Mouse (Mus musculus) induced T-regulatory cell, adult 2 months (primary cell): ENCODE measurements around the gene Fezf1.

ENCODE experiments used
- DNase-seq: peaks from one replicate; pipeline ENCODE4 v3.0.0-alpha.2; 2012; ENCODE audit warnings: low read depth

Fezf1 gene

DNA sequence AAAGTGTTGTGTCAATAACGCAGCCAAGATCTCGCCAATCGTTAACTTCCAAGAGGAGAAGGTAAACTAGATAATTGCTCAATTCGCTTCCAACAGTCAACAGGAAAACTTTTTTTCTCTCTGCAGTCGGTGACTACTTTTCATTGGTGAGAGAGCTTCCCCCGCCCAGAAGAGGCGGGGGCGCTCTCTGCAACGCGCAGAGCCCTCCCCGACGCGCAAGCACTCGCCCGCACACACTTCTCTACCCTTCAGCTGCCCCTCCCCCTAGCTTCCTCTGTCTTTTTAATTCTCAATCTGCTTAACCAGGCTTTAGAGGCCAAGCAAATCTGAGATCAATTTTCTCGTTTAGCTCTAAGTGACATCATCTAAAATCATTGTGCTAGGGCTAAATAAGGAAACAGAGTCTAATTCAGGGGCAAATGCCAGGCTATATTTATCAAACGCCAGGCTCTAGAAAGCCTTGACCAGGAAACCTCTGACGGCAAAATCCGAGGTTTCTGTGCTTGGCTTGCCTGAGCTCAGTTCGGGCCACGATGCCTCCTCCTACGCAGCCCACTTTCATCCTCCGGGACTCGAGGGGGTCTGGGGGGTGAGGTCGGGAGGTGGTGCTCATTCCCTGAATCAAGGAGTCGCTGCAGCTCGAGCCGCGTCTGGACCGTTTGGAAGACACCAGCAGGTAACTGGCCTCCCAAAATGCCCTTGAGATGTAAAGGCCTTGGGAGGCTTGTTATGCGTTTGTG is at the start of gene Fezf1:
Fezf1 (minus strand) TSS at position 50 of the 740 bp plus-strand sequence.
- DNase-seq, result no peak

DNA sequence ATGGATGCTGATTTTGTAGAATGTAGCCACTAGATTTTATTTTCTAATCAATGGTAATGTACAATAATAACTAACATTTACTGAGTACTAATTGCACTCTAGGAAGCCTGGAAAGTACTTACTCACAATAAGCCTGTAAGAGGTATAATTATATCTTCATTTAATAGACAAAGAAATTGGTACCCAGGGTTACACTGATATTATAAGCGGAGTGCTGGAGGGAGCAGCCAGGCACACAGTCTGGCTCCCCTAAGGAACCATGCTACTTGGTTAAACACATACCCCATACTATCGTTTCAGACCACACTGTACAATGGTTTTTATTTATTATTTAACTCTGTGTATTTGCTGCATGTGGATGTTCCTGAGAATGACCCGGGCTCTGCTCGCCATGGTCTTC is 46.5 kb upstream of the Fezf1 start:
- DNase-seq, result no peak

DNA sequence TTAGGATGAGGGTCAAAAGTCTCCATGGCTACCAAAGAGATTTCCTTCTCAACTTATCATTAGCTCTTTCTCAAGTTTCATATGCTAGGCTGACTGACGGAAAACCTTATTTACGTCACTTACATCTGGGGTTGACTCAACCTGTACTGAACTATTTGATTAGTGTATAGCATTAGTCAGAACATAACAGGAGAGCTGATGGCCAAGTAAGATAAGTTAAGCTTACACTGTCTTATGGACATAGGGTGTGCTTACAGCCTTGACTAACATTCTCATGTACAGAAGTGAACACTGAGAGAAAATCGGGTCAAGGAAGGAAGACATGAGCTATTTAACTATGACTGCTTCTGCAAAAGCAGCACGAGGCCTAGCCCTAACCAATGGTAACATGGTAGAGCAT is 40.6 kb upstream of the Fezf1 start:
- DNase-seq, result peak; percentile 0

DNA sequence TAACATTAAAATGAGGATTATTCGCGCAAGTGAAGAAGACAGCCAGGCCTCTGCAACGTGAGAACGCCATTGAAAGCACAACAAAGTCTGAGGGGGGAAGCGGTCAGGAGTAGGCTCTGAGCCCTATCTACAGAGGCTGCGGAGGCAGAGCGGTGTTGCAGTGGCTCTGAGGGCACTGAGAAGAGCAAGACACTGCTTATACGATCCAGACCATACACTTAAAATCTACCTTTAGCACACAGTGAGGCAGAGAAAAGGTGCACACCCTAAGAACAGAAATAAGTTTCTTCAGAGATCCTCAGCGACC is 33.3 kb upstream of the Fezf1 start:
- no peak for DNase-seq

DNA sequence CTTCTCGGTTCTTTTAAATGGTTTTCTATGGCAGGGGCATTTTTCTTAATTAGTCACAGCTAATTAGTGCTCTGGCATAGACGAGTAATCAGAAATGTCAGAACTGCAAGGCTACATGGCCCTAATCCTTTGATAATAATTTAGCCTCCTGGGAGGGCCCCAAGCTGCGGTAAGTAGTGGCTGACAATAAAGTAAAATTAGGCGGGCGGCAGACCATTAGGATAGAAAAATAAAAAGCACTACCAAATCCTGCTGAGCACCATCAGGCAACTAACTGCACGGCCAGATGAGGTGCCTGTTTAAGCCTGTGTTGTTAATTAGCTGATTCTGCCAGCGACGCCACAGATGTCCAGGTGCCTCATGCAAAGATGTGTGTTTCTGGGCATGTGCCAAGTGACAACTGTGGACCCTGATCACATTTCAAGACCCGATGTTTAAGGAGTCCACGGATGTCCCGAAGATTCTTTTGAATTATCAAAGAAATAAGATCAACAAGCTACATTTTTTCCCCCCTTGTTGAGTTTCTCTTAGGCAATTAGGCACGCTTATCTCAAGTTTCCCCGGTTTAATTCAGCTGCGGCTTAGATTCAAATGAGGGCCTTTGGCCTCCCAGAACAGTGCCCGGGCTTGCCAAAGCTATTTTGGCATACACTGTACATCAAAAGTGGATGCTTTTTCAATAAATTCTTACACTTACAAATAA is 32.8 kb upstream of the Fezf1 start:
- no peak for DNase-seq

DNA sequence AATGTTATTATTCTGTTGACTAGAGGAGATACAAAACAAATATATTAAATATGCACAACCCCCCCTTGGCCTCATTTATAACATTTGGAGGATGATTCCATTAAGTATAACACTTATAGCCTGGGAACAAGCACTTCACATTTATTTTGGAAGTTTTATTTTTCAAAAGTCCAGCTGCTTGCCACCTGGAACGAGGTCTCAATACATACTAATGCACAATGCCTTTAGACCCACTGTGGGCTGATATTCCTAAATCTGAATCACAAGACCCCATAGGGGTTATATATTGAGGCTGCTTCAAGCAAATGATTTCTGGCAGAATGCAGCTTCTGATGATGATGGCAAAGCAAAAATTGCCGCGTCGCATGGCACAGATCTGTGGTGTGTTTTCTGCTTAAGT is 25.3 kb upstream of the Fezf1 start:
- DNase-seq, result no peak

DNA sequence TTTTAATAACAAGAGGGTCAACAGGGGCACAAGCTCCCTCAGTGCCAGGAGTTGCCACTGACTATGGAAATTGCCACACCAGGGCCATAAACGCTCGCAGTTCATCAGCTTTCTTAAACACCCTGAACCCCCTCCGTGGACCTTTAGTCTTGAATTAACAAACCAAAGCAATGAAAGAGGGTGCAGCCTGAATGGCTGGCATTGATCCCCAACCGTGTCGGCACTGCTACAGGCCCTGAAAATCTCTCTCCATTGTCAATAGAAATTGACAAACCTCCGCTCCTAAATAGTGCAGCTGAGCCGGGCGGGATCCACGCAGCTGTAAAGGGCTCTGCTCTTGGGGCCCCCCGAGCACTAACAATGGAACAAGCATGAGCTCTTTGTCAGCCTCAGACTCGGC is 24.8 kb upstream of the Fezf1 start:
- no peak for DNase-seq

DNA sequence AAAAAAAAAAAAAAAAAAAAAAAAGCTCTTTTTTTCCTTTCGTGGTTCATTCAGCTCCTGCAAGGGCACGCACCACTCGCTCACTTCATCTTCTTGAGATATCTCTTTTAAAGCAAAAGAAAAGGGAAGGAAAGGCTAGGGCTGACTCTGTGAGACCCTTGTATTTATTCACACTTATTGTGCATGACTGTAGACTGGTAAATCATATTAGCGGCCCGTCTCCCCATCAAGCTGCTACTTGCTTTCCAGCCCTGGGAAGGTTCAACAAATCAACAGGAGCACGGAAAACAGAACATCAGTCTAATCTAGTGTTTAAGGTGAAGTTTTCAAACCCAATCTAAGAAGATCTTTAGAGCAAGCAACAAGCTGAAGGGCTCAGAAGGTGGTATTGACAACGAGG is 24.4 kb upstream of the Fezf1 start:
- DNase-seq, result no peak

DNA sequence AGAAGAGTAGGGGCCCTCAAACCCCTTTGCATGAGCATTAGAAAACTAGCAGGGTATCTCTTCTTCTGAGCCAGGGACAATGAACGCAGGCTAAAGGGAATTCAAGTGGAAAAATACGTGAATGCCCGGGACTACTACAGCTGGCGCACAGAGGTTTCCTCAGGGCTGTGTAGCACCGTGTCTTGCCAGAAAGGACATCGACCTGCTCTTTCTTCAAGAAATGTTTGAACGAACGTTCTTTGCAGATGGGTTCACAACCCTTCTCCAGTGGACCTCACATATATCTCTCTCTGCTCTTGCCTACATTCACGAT is 12.5 kb upstream of the Fezf1 start:
- no peak for DNase-seq

DNA sequence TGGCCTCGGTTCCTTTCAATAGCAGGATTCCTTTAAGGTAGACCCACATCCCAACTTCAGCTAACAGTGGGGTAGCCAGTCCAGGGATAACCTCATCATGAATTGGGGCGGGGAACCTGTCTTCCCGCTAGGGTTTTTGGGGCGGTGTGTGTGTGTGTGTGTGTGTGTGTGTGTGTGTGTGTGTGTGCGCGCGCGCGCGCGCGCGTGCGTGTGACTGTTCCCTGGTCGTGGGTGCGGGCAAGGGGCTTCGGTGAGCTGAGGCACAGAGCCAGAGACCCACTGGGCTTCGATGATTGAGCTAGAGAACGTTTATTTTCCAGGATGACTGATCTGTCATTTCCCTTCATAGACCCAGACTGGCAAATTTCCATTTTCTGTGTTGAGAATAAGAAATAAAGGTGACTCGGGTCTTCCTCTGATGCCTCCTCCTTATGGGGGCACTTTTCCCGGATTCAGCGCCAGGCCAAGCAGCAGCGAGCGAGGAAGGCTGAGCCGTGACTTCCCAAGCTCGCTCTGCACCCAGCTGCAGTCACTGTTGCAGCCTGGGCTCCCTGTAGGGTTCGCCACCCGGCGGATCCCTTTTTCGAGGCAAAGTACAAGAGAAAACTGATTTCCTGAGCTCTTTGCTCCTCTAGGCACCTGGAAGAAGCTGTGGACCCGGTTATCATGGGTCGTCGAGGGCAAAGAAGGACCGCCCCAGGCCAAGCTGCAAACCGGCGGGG is 12.0 kb upstream of the Fezf1 start:
- DNase-seq, result no peak

DNA sequence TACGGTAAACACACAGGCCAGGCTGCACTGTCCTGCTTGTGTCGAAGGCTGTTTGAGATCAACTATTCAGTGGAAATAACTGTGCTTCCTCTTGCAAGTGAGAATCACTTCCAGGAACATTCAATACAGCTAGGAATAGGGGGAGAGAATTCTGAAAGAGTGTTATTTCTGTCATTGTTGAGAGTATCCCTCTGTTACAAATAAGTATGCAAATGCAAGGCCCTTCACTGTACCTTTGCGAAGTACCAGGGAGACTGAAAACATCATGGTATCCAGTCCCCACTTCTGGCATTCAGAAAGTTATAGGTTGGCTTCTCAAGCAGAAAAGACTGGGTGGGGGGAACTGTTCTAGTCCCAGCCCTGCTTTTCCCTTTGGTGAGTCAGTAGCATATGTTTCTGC is 9.8 kb upstream of the Fezf1 start:
- DNase-seq, result no peak

DNA sequence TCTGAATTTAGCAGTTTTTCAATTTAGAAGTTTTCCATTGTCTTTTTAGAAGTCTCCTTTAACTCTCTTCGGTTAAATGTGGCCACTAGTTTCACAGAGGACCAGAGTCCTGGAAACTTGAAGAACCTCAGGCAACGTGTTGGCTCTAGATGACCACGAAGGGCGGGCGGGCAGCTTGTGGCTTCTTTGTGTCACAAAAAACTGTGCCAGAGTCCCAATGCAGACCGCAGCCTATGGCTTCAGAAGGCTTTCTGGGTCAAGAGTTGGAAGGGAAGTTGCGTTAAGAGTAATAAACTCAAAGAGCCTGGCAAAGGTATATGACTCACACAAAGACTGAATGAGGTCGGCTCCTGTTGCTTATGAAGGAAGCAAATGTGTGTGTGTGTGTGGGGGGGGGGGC is 7.0 kb upstream of the Fezf1 start:
- DNase-seq, result no peak

DNA sequence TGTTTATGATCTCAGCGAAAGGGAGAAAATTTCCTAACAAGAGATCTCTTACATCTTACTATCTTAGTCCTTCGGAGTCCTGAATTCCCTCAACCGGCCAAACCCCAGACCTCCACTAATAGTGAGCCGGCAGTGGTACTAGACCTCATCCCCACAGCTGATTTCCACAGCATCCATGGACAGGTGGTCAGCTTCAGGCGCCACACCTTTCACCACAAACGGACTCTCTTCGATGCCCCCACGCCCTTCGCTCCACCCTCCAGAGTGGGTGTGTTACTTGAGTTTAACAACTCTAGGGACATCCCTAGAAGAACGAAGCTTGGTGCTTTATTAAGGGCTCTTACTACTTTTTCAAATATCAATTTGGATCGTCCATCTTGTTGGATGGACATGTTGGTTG is 6.5 kb upstream of the Fezf1 start:
- no peak for DNase-seq

DNA sequence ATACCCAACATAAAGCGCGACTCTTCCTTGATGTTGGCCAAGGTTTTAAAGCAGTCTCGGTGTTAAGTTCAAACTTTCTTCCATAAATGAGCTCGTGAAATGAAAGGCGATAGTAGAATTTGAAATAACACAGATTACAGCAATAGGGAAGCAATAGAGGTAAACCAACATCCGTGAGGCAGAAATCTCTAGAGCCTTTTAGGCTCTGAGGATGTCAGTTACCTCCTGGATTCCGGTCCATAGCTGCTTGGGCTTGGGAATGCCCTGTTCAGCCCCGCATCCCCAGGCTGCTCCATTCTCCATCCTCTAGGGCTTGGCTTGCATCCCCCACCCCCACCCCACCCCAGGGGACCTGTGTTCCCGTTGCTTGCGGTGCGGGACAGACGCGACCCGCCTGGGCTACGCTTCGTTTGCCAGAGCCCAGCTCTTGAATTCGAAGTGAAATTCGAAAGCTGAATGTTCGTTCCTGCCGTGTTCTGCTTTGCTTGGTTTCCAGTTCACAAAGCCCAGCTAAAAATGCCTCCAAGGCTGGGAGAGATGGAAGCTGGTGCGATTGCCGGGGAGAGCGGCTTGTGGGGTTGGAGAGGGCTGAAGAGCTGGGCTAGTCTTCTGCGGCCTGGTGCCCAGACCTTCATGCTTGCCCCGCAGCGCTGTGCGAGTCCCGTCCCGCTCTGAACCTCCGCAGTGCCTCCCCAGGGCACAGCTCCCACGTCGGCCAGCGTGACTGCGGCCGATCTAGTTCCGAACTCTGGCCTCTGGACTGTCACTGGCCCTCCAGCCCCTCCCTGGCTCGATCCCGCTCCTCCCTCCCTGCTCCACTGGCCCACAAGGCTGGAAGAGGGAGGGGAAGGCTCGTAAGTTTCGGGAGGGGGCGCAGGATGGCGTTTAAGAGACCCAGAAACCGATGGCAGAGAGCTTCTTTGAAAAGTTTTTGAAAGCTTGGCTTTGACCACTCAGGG is 5.5 kb upstream of the Fezf1 start:
- no peak for DNase-seq

DNA sequence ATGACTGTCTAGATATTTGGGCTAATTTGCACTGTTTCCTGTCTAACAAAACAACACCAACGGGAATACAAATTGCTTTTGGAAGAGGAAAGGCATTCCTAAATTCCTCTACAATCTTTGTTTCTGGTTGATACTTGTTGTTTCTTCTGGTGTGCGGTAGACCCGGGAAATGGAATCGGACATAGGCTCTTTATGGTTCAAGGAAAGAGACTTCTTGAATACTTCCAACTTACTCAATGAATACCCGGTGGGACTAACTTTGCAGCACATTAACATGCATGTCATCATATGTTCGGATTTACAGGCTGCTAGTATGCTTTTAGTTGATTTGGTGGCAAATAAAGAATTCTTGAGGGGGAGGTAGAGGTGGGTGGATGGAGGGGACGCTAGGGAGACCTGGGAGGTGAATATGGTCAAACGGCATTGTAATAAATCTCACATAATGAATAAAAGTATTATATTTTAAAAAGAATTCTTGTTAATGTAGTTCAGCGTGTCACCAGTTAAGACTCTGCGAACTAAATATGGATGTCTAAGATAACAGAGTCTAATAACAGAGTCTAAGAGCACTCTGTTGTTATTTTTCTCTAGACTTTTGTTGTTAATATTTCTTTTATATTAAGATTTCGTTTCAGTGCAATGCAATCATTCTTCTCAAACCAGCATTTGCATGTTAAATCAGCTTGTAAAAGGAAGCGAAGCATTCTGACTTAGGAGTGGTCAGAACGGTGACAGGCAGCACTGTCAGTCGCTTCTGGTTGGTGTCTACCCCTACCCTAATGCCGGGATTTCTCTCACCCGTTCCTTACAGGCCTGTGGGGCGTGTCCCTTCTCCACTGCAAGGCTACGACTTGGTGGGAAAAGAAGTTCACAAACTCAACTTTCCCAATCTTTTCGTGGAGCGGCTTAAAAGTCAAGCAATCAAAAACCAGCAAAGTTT is 4.3 kb upstream of the Fezf1 start:
- no peak for DNase-seq

DNA sequence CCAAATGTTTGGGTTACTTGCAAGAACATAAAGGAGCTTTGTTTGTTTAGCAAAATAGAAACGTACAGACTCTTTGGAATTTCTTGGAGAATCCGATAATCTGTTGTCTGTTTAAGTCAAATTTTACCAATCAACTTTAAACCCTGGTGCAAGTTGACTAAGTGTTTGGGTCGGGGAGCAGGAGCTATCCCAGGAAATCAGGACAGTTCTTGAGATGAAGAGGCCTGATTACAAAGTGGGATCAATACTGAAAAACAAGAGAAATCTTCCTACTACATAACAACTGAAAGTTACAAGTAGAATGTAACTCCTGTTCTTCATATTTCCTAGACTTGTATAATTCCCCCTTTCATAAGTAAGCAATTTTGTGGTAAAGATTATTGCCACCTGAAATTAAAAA is 3.3 kb upstream of the Fezf1 start:
- DNase-seq, result no peak

DNA sequence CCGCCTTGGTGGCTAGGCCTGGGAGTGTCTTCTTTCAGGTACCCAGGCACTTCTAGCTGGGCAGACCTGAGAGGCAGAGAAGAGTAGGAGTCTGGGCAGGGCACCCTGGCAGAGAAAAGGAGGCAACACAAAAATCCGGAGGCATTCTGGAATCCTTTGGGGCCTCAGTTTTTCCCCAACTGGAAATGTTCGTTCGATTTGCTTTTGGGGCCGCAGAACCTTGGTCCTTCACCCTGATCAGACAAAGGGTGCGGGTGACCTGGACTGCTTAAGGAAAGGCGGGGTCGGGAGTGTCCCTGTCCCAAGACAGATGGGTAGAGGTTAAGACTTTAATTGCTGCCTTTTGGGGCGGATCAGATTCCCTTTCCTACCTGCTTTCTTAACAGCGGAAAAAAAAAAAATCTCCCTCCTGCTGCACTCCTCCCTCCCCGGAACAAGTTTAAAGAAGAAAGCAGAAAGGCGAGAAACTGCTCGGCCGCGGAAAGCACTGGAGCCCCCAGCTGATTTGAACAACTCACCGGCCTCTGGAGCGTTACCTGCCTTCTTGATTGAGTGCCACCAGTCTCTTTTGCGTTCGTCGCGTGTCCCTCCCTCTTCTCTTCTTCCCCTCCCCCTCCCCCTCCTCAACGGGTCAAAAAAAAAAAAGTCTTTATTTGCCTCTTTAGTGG is 2.3 kb upstream of the Fezf1 start:
- DNase-seq, result no peak

DNA sequence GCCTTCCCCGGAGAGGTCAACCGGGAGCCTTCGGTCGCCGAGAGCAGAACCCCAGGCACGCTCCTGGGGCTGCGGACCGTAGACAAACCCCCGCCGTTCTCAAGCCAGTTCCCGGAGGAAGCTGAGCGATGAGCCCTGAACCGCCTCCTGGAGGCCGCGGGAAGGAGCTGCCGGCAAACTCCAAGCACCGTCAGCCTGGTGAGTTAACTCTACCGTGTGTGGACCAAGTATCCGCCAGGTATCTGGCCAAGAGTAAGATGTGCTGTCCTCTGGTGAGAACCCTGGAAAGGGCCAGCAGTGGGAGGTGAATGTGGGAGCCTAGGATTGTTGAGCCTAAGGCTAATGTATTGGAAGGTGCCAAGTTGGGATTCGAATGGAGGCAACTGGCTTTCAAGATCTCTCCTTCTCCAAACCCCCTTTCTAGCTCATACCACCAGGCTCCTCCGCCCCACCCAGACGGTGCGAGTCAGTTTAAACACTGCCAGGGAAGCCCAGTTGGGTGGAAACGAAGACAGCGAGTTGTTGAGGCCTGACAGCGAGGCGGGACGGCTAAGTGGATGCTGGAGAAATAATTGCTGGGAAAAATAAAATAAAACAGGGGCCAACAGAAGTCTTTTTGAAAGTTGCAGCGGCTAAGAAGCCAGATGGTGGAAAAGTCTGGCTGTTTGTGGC is 1.6 kb upstream of the Fezf1 start:
- no peak for DNase-seq

DNA sequence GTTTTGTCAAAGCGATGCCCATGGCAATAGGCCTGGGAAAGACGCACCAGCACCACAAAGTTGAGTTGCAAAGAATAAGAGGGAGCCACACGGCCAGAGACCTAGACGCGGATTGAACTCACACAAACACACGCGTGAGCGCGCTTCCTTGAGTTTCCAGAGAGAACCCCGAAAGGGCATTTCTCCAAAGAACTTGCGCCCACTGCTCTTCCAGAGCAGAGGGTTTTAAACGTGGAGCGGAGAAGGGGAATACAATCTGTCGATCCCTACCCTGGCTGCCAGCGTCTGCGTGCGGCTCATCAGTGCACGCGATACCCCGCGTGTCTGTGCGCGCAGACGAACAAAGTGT is 865 bp upstream of the Fezf1 start:
- DNase-seq, result no peak
